Mouse (Mus musculus) olfactory bulb, adult 2 months (tissue): ENCODE results near the gene Ankrd27.

Experiments
- CTCF ChIP-seq: fragments of 200-500 bp; IDR thresholded peaks from 2 replicates; pipeline ENCODE4 v1.5.1; 2012; ENCODE audit warnings: low read depth, mild to moderate bottlenecking, low read length, moderate library complexity; ENCODE audit not compliant: insufficient read depth
- POLR2A ChIP-seq: fragments of 200-500 bp; IDR thresholded peaks from 2 replicates; pipeline ENCODE4 v1.6.1; 2012; ENCODE audit warnings: mild to moderate bottlenecking, low read depth, low read length, moderate library complexity; ENCODE audit not compliant: insufficient read depth

GRCm38 (mm10) chr7:35582719-35583118, 3.3 kb upstream of the Ankrd27 start:
- TF ChIP-seq POLR2A, result no peak
- no peak for TF ChIP-seq CTCF
